Mouse (Mus musculus) ZHBTc4 (cell line): Measurements from ENCODE around the gene Tagap.
"Not testable (repeated sequence)": the region's sequence is repeated elsewhere in the genome, so short reads cannot be mapped to it uniquely, and the experiment has no call there.

Source experiments
- DNase-seq: peaks from one replicate; pipeline ENCODE4 v3.0.0-alpha.2; 2011; ENCODE audit warnings: low read depth, low spot score

The Tagap gene

DNA sequence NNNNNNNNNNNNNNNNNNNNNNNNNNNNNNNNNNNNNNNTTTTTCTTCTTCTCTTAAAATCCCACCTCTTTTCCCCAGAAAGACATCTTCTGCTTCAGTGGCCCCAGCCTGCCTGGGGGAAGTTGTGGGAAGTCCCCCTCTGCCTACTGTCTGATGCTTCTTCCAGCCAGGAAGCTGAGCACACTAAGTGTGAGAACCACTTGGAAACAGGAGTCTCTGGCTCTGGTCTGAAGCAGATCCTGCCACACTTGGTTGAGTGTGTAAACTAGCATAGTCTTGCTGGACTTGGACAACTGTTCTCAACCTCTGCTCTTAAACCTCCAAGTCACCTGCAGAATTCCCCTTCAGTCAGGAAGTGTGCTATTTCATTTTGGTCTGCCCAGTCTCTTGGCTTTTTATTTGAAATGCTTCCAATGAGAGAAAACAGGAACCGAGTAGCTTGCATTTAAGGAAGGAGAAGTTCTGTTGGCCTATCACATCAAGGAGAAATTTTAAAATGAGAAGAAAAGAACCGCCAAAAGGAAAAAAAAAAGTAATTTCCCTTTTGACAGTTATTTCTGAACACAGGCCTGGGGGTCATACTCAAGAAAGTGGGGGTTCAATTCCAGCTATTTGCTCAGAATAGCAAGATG lies 11.1 kb upstream of the Tagap start:
- no peak for DNase-seq

DNA sequence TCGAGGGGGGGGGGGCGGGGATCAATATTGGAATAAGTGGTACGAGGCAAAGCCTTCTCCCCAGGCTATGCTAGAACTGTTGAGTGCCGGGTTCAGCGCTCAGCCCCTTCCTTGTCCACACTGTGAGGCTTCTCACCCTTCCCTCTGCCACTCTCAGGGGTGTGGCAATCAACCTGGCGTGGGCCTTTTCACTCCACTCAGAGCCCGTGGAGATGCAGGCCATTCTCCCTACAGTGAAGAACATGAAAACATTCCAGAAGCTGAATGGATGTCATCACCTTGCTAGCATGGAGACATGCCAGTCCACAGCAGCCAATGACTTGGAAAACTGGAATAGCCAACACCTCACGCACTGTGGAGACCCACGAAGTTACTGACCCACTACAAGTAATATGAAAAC lies 10.0 kb upstream of the Tagap start:
- DNase-seq = no peak

DNA sequence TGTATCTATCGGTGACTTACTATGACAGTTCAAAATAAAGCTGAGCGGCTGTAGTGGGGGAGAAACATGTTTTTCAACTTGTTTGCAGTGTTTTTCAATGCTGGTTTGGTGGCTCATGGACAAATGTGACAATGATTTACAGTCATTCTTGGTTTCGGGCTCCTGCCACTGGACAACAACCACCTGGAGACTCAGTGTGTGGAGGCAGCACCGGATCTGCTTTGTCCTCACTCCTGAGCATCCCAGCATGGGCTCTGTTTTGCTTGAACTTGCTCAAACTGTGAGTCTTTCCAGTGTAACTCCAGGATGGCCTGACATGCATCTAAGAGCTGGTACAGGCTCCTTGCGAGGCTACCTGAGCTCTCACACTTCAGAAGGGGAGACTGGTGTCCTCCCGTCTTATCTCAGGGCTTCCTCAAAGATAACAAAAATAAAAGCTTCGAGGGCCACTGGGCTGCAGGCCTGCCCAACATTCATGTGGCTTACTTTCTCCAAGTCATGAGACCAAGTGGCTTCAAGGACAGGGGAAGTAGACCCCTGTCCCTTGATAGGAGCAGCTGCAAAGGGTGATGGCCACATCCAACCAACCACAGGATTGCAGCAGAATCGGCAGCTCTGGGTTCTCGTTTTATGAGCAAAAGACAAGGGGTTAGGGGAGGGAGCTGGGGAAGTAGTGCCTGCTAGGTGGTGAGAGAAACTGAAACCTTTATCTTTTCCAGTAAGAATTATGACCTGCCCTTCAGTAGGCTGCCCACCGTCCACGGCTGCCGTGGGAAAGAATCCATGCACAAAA lies 8.8 kb upstream of the Tagap start:
- DNase-seq = no peak

DNA sequence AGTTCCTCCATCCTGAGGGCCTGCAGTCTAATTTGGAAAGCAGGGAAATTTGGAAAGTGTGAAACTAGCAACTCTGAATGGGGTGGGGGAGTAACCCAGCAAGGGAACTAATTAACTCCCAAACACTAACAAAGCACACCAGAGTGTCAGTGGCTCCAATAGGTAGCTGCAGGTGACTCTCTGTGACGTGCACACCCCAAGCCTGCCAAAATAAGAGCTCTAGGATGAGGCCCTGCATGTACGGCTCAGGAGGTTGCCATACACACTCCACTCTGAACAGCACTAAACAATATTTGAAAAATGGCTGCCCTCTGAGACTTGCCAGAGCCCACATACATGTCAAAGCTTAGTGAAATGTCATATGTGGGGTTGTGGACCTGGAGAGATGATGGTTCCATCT lies 7.4 kb upstream of the Tagap start:
- DNase-seq = no peak

DNA sequence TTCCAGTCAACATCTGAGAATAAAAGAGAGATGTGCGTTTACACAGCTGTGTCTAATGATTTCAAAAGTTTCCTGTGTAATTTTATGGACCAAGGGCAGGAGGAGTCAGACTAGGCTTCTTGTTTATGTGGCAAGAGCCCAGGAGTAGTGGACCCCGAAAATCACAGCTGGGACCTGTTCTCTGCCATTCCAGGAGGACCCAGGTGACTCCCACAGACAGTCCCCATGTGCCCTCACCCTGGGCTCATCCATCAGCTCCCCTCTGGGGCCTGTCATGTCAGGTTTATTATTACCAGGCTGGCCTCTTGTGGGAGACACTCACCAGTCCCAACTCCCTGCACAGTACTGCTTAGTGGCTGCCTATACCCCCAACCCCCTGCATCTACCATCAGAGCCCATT lies 6.6 kb upstream of the Tagap start:
- DNase-seq = no peak

DNA sequence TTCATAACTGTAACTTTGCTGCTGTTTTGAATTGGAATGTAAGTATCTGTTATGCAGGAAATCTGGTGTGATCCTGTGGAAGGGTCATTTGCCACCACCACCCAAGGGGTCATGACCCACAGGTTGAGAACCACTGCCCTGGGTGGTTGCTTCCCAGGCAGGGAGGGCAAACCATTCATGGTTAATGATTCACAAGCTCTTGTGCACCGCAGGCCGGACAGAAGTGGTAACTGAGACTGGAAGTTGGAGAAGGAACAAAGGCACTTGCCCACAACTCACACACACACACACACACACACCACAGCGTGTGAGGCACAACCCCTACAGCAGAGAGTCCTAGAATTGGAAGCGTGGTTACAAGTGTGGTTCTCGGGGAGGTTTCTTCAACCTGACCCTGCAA lies 3.2 kb upstream of the Tagap start:
- DNase-seq = no peak

DNA sequence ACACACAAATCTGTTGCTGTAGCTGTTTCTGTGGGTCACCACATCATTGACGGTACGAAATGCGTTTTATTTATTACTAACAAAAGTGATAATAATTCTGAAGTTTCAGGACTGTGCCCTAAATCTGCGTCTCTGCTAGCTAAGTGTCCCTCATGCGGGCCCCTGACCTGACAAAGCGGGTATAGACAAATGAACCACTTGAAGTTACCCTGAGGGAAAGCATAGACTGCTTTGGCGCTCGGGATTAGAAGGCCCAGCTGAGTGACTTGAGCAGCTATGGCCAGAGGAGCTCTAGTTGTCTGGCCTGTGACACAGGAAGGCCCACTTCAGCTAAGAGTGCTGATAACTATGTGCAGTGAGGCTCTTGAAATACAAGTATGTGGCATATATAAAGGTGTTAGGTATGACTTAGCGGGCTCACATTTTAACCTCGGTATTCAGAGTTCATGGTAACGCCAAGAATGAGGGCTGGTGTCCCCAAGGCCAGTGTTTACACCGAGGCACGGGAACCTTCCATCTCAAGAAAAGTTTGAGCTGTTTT lies 1.5 kb upstream of the Tagap start:
- DNase-seq = no peak

DNA sequence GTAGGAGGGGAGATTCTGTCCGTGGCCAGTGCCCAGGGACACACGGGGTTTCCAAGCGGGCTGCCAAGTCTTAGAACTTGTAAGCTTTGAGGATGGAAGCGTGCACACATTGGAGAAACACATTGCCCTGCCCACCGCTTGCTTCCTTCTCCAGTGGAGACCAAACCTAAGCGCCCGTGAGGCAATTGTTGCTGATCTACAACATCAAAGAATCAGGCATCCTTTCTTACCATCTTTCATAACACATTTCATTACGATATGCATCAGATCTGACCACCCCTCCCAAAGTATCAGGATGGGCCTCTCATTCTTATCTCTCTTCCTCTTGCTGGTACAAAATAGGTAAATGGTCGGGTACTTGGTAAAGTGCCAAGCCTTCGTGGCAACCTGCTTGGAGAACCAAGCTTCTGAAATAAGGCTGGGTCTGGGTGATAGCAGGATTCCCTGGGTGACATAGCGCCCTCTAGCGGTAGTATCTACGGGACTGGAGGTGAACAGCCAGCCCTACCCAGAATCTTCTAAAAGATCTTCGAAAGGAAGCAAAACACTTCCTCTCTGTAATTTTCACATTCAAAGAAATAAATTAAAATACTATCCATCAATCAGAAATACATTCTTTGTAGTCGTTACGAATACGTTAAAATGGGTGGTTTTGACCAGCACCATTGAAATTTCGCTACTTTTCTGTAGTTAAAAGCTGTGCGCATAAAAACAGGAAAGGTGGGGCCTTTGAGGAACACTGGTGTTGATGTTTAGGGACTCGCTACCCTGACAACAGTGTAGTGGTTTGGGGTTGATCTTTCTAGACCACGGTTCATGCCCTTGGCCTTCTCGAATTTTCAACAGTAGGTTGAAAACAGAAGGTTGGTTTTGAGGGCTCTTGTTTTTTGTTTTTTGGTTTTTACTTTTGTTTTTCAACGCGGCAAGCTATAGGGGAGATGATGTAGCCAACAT lies 2.1 kb downstream of the Tagap start:
- peak; percentile 79 for DNase-seq

DNA sequence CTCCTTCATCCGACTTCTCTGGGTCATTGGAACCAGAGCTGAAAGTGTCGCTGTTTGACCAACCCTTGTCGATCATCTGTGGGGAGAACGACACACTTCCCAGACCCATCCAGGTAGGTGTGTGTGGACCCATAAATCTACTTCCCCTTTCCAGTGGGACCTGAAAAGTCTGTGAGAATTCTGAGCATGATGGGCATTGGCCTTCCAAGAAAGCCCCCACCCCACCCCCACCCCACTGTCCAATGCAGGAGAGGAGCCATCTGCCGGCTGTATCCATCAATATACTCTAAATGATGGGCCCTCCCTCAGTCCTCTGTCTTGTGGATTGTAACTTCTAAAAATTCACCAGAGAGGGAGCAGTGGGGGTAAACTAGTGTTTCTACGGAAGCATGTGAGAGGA lies 2.9 kb downstream of the Tagap start:
- DNase-seq = no peak

DNA sequence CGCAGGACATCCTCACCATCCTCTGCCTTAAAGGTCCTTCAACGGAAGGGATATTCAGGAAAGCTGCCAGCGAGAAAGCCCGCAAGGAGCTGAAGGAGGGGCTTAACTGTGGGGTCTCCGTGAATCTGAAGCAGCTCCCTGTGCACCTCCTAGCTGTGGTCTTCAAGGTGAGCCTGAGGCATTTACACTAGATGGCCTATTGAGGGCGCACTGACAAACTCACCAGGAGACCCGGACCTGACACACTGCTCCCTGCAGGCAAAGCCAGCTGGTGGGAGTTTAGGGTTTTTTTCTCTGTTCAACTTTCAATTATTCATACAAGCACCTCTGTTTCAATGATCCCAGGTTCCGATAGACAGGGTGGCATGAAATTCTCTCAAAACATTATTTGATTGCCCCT lies 3.5 kb downstream of the Tagap start:
- DNase-seq = peak; percentile 86

DNA sequence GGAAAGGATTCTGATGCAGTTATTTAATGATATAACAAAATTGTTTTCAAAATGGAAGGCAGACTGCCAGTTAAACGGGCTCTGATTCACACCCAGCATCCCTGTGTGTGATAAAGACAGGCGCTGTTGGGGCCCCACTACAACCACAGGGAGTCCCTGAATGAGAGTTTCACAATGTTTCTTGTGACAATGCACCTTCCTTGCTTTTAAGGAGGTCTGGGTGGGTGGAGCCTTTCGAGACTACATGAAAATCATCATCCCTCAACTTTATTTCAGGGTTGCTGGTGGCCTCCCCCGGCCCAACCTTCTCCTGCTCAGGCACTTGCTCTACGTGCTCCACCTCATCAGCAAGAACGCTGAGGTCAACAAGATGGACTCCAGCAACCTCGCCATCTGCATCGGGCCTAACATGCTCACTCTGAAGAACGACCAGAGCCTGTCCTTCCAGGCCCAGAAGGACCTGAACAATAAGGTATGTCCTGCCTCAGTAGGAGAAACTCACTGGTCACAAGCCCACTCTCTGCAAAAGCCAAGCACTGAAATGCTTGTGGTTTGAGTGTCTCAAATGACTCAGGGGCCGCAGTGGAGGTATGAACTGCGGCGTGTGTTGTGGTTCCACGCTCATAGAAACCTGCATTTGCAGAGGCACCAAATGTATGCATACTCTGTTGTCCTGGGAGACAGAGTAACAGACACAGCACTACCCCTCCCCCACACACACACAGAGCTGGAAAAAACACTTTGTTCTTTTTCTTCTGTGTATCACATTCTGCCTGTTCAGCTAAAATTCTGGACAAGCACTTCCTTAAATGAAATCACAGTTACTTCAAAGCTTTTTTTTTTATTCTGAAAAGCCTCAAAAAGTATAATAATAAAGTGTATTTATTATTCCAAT lies 5.5 kb downstream of the Tagap start:
- DNase-seq = no peak

DNA sequence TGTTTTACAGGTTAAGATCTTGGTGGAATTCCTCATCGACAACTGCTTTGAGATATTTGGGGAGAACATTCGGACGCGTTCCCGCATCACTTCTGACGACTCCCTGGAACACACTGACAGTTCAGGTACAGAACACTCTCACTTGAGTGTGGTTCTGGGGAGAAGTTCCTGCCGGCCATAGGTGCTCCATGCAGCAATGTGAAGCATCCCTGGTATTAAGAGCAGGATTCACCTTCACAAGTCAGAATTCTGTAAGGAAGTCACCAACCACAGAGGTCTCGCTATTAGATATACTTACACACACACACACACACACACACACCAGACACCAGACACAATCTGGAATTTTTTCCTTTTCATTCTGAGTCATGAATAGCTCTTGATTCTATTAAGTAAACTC lies 6.3 kb downstream of the Tagap start:
- DNase-seq = not testable (repeated sequence)

DNA sequence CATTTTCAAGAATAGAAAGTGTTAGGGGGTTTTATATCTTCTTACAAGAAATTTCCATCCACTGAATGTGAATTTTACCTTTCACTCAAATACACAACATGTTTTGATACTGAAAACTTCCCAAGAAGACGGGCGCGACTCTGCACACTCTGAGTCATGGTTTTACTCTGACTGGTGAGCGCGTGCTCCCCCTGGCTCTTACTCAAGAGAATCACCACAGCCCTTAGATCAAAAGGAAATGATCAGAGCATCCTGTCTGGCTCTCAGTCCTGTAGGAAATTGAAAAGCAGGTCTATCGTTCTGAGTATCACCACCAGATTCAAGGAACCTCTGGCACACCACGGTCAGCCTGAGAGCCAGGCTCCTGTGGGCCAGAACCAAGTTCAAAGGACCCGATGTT lies 13.8 kb downstream of the Tagap start:
- DNase-seq = peak; percentile 28

DNA sequence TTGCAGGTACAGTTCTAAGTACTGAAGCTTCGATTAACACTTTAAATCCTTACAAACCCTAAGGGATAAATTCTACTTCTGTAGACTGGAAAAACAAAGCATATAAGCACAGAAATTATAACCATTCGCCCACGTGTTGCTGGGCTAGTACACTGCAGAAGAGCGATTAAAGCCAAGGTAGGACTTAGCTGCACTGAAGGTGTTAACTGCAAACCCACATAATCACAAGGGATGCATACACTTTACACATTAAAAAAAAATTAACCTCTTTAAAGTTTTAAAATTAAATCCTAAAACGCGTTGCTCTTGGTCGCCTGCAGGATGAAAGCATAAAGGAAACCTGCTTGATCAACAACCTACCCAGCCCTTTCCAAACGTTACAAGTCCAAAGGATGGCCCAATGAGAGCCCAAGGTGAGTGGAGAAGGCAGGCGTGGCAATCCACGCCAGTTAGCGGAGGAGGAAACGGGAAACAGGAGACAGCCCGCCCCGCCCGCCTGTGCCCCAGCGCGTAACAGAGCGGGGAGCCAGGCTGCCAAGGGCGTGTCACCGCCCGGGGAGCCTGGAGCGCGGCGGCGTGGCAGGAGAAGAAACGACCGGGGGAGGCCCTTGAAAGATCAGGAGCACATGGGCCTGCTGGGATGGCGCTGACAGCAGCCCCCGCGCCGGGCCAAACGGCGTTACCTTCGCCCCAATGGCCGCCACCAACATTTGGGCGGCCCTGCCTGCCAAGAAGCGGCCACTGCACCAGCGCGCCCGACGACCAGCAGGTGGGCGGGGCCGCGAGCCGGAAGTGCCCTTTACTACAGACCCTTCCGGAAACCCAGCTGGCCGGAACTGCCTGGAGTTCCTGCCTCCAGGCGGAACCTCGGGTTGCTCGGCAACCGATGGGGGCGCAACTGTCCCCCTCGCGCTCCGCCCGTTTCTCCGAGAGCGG lies 19.6 kb downstream of the Tagap start, which contains the start of gene Rsph3a:
TSS of gene Rsph3a (plus strand) at position 498 of the 936 bp plus-strand sequence.
- DNase-seq = peak; percentile 85

DNA sequence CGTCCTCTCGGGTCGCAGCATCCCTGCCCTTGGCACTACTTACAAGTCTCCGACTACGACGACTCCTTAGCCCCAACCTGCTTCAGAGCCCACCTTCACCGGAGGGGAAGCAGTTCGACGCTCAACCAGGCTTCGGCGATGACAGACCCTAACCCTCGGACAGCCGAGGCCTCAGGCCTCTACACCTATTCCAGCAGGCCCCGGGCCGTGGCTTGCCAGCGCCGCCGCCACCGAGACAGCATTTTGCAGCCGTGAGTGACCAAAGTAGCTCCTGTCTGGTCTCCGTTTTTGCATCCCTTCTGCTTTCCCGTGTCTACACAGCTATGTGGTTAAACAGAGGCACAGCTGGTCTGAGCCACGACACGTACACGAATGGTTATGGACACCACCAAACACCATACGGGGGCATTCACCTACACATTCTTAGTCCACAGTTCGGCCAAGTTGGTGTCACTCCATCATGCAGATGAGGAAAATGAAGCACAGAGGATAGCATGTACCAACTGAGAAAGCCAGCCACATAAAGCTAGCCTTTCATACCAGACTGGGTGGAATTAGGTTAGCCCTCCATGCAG lies 20.3 kb downstream of the Tagap start:
- DNase-seq = not testable (repeated sequence)

DNA sequence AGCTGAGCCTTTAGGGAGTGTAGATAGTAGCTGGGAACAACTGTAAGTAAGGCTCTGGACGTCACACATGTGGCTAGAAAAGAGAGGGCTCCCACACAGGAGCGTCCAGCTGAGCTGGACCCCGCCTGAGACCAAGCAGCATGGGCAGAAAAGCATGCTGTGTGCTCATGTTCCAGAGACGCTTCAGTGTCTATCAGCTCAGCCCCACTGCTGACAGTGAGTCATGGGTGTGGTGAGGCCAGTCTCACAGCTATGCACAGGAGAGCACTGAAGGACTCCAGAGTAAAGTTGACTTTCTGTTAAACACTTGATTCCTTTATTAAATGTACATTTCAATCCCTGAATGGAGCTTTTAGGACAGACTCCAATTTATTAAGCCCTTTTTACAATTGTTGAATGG lies 25.5 kb downstream of the Tagap start:
- not testable (repeated sequence) for DNase-seq

DNA sequence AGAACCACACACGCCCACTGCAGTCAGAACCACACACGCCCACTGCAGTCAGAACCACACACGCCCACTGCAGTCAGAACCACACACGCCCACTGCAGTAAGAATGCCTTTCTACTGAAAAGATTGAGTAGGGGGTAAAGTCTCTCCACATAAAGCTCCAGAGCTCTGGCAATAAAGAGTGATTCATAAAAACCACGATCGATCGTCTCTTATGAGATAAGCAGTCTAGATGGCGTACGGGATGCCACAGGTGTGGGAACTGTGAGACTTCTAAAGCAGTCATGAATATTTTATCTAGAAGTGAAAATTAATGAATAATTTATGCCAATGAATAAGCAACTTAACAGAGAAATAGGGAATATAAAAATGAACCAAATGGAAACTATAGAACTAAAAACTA lies 31.4 kb downstream of the Tagap start:
- DNase-seq = not testable (repeated sequence)

DNA sequence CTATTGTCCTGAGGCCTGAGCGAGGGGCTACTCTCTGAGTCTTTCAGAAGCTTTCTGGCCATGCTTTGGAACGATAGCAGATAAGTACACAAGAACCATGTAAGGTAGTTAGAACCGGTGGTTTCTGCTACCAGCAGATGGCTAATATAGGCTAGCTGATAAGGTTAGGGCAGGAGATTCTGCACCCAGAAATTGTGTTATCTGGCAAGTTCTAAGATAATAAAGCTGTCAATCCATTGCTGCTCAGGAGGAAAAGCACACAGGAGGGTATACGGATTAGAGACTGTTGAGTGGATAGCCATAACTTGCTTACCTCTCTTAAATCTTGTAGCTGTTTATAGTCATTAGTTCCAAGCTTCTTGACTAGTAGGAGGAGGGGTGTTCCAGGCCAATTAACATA lies 37.5 kb downstream of the Tagap start:
- not testable (repeated sequence) for DNase-seq

DNA sequence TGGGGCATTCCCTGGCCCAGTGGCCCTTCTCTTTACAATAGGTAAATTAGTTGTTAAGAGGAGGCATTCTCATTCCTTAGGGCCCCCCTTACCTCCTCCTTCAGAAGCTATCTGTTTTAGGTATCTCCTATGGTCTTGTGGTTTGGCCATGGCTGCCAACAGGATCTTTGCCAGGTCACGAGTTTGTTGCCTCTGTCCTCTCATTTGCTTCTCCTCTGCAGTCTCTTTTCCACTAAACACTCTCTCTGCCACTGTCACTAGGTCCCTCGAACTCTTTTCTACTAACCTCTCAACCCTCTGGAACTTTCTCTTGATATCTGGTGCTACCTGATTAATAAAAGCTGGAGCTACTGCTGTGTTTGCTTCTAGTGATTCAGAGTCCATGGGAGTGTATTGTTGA lies 38.6 kb downstream of the Tagap start:
- not testable (repeated sequence) for DNase-seq
